Mouse (Mus musculus) layer of hippocampus, adult 8-10 months (tissue): Measurements from ENCODE around the gene Tcfl5. TPM values are rescaled to one million over a fixed set of nuclear protein-coding genes. Genes with fewer than 3 reads are reported as not detected.
A peak's percentile ranks its signal among the peaks of the same experiment; 100 is the strongest.

ENCODE experiments used
- DNase-seq, 2 experiments: peaks; one replicate each; pipeline ENCODE4 v3.0.0; 2022; ENCODE audit warnings: low spot score in 2 of 2
- total RNA-seq, 4 experiments: library from RNA; stranded (reverse); gene quantifications; 2 replicates each; pipeline ENCODE4 v1.2.4; 2022

Gene Tcfl5
- total RNA-seq, 4 experiments from 2014 or later: 0.20 to 0.45 (median 0.28) TPM

DNA sequence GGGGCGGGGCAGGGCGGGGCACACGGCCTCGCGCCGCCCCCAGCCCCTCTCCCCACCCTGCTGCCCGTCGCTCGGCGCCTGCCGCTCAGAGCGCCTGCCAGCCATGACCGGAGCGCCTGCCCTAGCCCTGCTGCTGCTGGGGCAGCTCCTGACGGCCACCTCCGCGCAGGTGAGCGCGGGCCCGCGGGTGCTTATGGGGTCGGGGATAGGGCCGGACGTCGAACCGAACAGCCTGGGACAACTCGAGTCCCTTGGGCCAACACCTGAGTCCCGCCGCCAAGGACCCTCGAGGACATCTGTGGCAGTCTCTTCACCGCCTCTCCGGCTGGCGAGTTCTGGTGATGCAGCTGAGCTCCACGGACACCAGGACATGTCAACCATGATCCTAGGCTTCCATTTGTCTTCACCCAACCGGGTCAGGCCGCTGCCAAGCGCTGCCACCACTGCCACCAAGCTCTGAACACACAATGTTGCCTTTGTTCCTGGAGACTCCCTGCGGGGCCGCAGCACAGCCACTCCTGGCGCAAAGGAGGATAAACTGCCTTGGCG lies 44.3 kb downstream of the Tcfl5 start:
- no peak for DNase-seq

DNA sequence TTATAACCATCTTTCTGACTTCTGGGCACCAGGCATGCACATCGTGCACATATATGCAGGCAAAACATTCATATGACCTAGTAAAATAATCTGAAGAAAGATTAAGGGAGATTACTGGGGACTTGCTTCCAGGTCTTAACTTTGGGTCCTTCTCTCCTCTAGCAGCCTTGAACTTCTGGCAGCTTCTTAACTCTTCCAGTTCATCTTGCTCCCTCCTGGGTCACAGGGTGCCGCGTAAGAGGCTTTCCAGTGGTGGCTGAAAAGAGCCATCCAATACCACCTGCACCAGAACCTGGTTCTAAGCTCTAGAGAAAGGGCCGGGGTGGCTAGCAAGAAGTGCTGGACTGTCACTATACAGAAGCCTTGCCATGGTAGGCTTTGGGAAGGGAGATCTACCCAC lies 45.0 kb downstream of the Tcfl5 start, which contains the start of gene Col9a3:
Col9a3 (plus strand) TSS at position 301 of the 400 bp plus-strand sequence.
- DNase-seq: no peak

DNA sequence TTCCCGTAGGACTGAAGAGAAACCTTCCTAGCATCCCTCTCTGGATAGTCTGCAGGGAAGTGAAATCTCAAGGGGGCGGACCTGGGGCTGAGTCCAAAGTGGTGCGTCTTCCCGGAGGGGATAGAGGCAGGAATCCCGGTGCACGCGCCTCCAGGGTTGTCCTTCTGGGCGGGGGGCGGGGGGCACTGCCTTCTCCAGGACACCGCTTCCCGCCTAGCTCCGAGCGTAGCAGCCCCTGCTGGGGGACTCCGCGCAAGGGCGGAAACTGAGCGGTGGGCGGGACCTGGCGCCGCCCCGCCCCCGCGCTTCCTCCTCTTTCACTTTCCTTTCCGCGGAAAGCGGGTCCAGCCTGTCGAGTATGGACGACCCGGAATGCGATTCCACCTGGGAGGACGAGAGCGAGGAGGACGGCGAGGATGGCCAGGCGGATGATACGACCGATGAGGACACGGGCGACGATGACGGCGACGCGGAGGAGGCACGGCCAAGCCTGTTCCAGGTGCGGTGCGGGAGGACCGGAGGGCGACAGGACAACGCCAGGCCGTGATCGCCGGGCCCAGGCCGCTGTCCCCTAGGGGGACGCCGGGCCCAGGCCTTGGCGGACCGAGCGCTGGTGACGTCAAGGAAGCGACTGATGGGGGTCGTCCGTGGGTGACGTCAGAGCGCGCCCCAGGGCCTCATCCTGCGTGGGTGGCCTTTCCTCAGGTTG lies 53.2 kb downstream of the Tcfl5 start, which contains the start of gene Ogfr:
Ogfr (plus strand) TSS at position 123 of the 709 bp plus-strand sequence.
- peak; percentile 70 to 73 for DNase-seq

DNA sequence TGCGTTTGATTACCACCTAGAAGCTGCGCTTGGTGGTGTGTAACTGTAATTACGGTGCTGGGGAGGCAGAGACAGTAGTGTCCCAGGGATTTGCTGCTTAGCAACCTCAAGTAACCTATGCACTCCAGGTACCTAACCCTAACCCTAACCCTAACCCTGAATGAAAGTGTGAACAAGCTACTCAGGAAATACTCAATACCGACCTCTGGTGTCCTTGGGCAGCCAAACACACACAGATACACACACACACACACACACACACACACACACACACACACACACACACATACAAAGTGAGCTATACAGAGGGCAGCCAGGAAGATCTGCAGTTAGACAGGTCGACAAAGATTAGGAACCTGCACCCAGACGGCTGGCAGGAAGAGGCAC lies 53.8 kb downstream of the Tcfl5 start:
- DNase-seq: no peak

DNA sequence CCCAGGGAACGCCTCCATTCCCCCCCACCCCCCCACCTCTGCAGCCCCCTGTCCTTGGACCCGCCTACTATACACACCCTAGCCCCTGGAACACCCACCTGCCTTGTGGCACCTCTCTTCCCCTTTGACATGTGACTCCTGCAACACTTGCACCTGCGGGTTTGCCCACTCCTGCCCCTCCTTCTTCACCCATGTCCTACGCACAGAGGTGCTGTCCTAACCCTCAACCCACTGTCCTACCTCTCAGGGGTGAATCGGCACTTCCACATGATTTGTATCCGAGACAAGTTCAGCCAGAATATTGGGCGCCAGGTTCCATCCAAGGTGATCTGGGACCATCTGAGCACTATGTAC lies 59.4 kb downstream of the Tcfl5 start:
- no peak for DNase-seq

DNA sequence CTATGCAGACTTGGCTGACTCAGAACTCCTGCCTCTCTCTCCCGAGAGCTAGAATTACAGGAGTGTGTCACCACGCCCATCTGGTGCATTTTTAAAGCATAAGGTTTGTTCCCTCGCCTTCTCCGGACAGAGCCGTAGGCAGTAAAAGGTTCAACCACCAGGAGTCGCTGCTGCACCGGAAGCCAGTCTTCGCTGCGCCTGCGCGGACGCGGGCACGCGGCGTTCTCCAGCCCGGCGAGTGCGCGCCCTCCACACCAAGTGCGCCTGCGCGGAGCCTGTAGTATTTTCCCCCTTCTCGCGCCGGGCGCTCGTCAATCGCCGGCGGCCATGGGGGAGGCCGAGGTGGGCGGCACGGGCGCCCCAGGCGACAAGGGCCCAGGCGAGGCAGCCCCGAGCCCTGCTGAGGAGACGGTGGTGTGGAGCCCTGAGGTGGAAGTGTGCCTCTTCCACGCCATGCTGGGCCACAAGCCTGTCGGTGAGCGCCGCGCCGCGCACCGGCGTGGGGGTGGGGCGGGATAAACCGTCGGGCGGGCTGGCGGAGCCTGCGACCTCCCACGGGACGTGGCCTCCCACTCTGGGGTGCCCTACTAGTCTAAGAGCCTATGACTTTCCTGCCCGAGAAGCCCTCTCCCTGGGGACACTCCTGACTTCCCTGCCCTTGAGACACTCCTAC lies 59.9 kb downstream of the Tcfl5 start:
- peak; percentile 91 to 98 for DNase-seq

DNA sequence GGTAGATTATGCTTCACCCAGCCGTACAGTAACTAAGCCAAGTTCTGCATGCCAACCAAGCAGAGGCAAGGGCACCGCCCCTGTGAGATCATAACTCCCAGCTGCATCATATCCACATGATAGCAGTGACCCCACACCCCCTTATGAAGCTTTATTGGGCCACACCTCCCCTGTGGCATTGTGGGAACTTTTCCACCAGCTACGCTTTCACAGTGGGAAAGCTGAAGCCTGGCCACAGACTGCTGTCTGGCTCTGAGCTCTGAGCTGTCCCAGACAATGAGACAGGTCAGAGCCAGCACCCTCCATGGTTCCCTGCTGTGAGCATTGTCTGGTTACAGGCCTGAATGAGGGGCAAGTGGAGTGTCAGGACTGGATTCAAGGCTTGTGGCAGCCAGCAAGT lies 61.5 kb downstream of the Tcfl5 start, which contains the start of gene Mrgbp:
Mrgbp (plus strand) TSS at position 303 of the 400 bp plus-strand sequence.
- DNase-seq: no peak

DNA sequence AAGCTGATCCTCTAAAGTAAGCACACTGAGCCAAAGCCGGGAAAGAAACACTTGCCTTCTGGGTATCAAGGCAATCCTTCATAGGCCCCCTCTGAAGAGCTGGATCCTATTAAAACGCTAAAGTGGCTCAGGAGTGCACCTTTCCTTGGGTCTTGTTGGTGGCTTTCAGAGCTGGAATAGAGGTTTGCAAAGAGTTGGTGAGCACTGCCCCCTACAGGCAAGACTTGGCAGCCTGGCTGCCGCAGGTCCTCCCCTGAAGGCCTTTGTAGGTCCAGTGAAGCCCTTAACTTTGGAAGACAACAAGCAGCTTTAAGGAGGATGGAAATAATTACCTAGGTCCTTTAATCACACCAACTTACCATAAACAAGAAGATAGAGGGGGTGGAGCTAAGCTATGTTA lies 63.8 kb downstream of the Tcfl5 start:
- DNase-seq: peak in 1 of 2 experiments; percentile 77

DNA sequence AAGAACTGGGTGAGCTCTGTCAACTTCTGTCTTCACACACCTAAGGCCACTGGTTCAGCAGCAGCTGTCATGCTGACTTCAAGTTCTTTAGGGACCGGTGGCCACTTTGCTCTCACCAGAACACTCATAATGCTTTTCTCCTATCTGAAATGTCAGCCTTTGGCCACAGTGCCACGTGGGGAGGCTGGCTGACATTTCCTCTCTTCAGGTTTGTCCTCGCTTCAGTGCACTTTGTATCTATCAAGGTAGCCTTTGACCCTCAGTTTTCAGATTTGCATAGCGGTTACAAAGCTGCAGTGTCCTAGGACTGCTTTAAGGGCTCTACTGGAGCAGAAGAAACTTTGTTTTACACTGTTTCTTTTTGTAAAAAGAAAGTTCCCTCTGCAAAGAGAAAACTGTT lies 66.0 kb downstream of the Tcfl5 start:
- DNase-seq: no peak

Other genes with a start within 250 kb of the Tcfl5 start
- 1 to 10 TPM; 1.7 to 2.8 (median 2.1) TPM for gene Slco4a1, start 186.5 kb downstream of the Tcfl5 start, total RNA-seq
- gene Ntsr1, start 142.7 kb downstream of the Tcfl5 start, total RNA-seq: 1 to 10 TPM; 3.1 to 4.7 (median 4.3) TPM
- 10 to 100 TPM; 20.9 to 26.4 (median 22.7) TPM for gene Mrgbp, start 61.4 kb downstream of the Tcfl5 start, total RNA-seq
- gene Ogfr, start 53.5 kb downstream of the Tcfl5 start, total RNA-seq: 10 to 100 TPM; 31.4 to 40.8 (median 36.4) TPM
- 10 to 100 TPM in 2 of 4 experiments, 1 to 10 TPM in 2; 7.5 to 11.2 (median 9.4) TPM for gene Col9a3, start 44.9 kb downstream of the Tcfl5 start, total RNA-seq
- 10 to 100 TPM; 55.2 to 63.2 (median 60.2) TPM for gene Dido1, start 67.3 kb upstream of the Tcfl5 start, total RNA-seq
- gene Gid8, start 67.4 kb upstream of the Tcfl5 start, total RNA-seq: 10 to 100 TPM; 57.7 to 66.1 (median 60.0) TPM
- 1 to 10 TPM in 1 of 4 experiments, under 1 TPM in 3; 0.29 to 1.0 (median 0.71) TPM for gene Slc17a9, start 82.6 kb upstream of the Tcfl5 start, total RNA-seq
- gene Bhlhe23, start 134.2 kb upstream of the Tcfl5 start, total RNA-seq: not detected